28 mouse cellular contexts compared by ENCODE assay signal in genomic region chr7:134772867-134773590, GRCm38 (mm10).
DNase-seq lines count a peak whose midpoint lies in the region; ATAC-seq and TF ChIP-seq lines count a peak whose summit lies in the region.
"Had no signal": no experiment of that assay in that cellular context is flagged by ENCODE, and none has a peak within 500 bp of the region (broad histone marks: within the 10 kb centered on the region; RNA-seq: fewer than 3 reads in every experiment).

No protein-coding gene starts in this region.

- H3K9me3 ChIP-seq in forebrain, embryonic 15.5 days, result no peaks in the 10 kb centered on the region
- no peaks in the 10 kb centered on the region for H3K9me3 ChIP-seq in forebrain, embryonic 11.5 days (ENCODE audit: control insufficient read depth, low read length)
- no peaks in the 10 kb centered on the region for H3K9me3 ChIP-seq in intestine, embryonic 16.5 days (ENCODE audit: control insufficient read depth, low read length)
- no peaks in the 10 kb centered on the region for H3K9me3 ChIP-seq in intestine, postnatal 0 days (ENCODE audit: control insufficient read depth)
- H3K9me3 ChIP-seq: heart, embryonic 15.5 days; hindbrain, embryonic 15.5 days; midbrain, embryonic 13.5 days; stomach, embryonic 15.5 days had no signal

- no peaks in the 10 kb centered on the region for H3K27me3 ChIP-seq in forebrain, embryonic 15.5 days
- no peaks in the 10 kb centered on the region for H3K27me3 ChIP-seq in forebrain, embryonic 11.5 days (ENCODE audit: control insufficient read depth, insufficient read depth, low read length)
- no peaks in the 10 kb centered on the region for H3K27me3 ChIP-seq in intestine, embryonic 16.5 days (replicated peaks; ENCODE audit: control insufficient read depth, insufficient read depth, low read length)
- no peaks in the 10 kb centered on the region for H3K27me3 ChIP-seq in intestine, postnatal 0 days (replicated peaks; ENCODE audit: control insufficient read depth, insufficient read depth, low read length)
- H3K27me3 ChIP-seq: heart, embryonic 15.5 days; hindbrain, embryonic 15.5 days; midbrain, embryonic 13.5 days; Patski; stomach, embryonic 15.5 days had no signal

- no peak for TF ChIP-seq CTCF in intestine, postnatal 0 days (IDR thresholded peaks at IDR 0.05; ENCODE audit: low read depth)
- TF ChIP-seq CTCF in embryonic fibroblast, embryonic 13.5 days (IDR thresholded peaks at IDR 0.05; ENCODE audit: borderline replicate concordance, insufficient read depth, low read length), result no peak

- H3K9ac ChIP-seq in forebrain, embryonic 15.5 days (replicated peaks), result no peak overlapping the region
- no peak overlapping the region for H3K9ac ChIP-seq in forebrain, embryonic 11.5 days (ENCODE audit: low read length)
- no peak overlapping the region for H3K9ac ChIP-seq in intestine, embryonic 16.5 days (ENCODE audit: low read depth, low read length)
- no peak overlapping the region for H3K9ac ChIP-seq in intestine, postnatal 0 days (ENCODE audit: low read depth, low read length)
- H3K9ac ChIP-seq: heart, embryonic 15.5 days; hindbrain, embryonic 15.5 days; midbrain, embryonic 13.5 days; stomach, embryonic 15.5 days had no signal

- no peak overlapping the region for H3K4me3 ChIP-seq in forebrain, embryonic 15.5 days
- no peak overlapping the region for H3K4me3 ChIP-seq in forebrain, embryonic 11.5 days (ENCODE audit: low read depth, low read length)
- H3K4me3 ChIP-seq in intestine, embryonic 16.5 days (ENCODE audit: low read length), result no peak overlapping the region
- H3K4me3 ChIP-seq in intestine, postnatal 0 days (ENCODE audit: low read depth, low read length), result no peak overlapping the region
- no peak overlapping the region for H3K4me3 ChIP-seq in embryonic fibroblast, embryonic 13.5 days (ENCODE audit: insufficient read depth, low read length)
- H3K4me3 ChIP-seq: heart, adult 2 months; heart, embryonic 15.5 days; hindbrain, embryonic 15.5 days; left cerebral cortex, adult 2 months; midbrain, embryonic 13.5 days; stomach, embryonic 15.5 days had no signal

- WGBS in forebrain, embryonic 15.5 days, result 79% methylated on average over 15 of the region's 15 CpGs
- WGBS in forebrain, embryonic 11.5 days, result 94% methylated on average over 15 of the region's 15 CpGs
- WGBS in intestine, embryonic 16.5 days, result 78% methylated on average over 15 of the region's 15 CpGs
- 79% methylated on average over 15 of the region's 15 CpGs for whole genome bisulfite sequencing in intestine, postnatal 0 days

- no peak for TF ChIP-seq POLR2A in embryonic fibroblast, embryonic 13.5 days (IDR thresholded peaks at IDR 0.05; ENCODE audit: low read depth, low read length)

- no peak for ATAC-seq in forebrain, embryonic 15.5 days (replicated peaks)
- ATAC-seq in forebrain, embryonic 11.5 days (replicated peaks; ENCODE audit: low FRiP score), result no peak
- peak; percentile 8; the same call in 1 of the 2 replicates for ATAC-seq in intestine, embryonic 16.5 days
- no peak for ATAC-seq in intestine, postnatal 0 days
- ATAC-seq: activated CD4-positive, CD25-positive, alpha-beta regulatory T cell, adult 4 months; CD4-positive, CD25-positive, alpha-beta regulatory T cell, adult 4 months had no signal

- 0 out of 2 replicates have a peak overlapping the region, but pooled peaks have one; percentile 9 for H3K27ac ChIP-seq in forebrain, embryonic 15.5 days (replicated peaks)
- H3K27ac ChIP-seq in forebrain, embryonic 11.5 days (ENCODE audit: low read depth, low read length), result no peak overlapping the region
- H3K27ac ChIP-seq in intestine, embryonic 16.5 days (ENCODE audit: low read length), result no peak overlapping the region
- no peak overlapping the region for H3K27ac ChIP-seq in intestine, postnatal 0 days (ENCODE audit: low read depth, low read length)
- H3K27ac ChIP-seq in embryonic fibroblast, embryonic 13.5 days (ENCODE audit: insufficient read depth, low read length), result peak overlapping the region; percentile 87
- H3K27ac ChIP-seq: heart, adult 2 months; heart, embryonic 15.5 days; left cerebral cortex, adult 2 months; stomach, embryonic 15.5 days had no signal

- H3K4me2 ChIP-seq in forebrain, embryonic 15.5 days (replicated peaks), result no peak overlapping the region
- no peak overlapping the region for H3K4me2 ChIP-seq in forebrain, embryonic 11.5 days (ENCODE audit: low read depth, low read length, severe bottlenecking)
- no peak overlapping the region for H3K4me2 ChIP-seq in intestine, embryonic 16.5 days (ENCODE audit: low read depth, low read length)
- H3K4me2 ChIP-seq in intestine, postnatal 0 days (replicated peaks; ENCODE audit: low read depth), result no peak overlapping the region
- H3K4me2 ChIP-seq: heart, embryonic 15.5 days; hindbrain, embryonic 15.5 days; midbrain, embryonic 13.5 days; stomach, embryonic 15.5 days had no signal

- H3K4me1 ChIP-seq in forebrain, embryonic 15.5 days, result peaks cover 36% of the 10 kb centered on the region
- no peaks in the 10 kb centered on the region for H3K4me1 ChIP-seq in forebrain, embryonic 11.5 days (replicated peaks; ENCODE audit: control insufficient read depth, insufficient read depth, low read length)
- H3K4me1 ChIP-seq in intestine, embryonic 16.5 days (ENCODE audit: control insufficient read depth, insufficient read depth, low read length), result no peaks in the 10 kb centered on the region
- no peaks in the 10 kb centered on the region; the same call in 1 of the 2 replicates for H3K4me1 ChIP-seq in intestine, postnatal 0 days (replicated peaks; ENCODE audit: control insufficient read depth, insufficient read depth, low read length)
- H3K4me1 ChIP-seq in embryonic fibroblast, embryonic 13.5 days (ENCODE audit: control insufficient read depth, insufficient read depth, low read length), result peaks cover 23% of the 10 kb centered on the region
- H3K4me1 ChIP-seq: heart, embryonic 15.5 days; stomach, embryonic 15.5 days had no signal

- DNase-seq in forebrain, embryonic 11.5 days (ENCODE audit: low spot score), result no peak
- peak; percentile 4 for DNase-seq in lung, postnatal 14 days
- no peak for DNase-seq in lung, postnatal 25 days (ENCODE audit: low spot score)
- no peak for DNase-seq in retina, postnatal 1 day
- DNase-seq: cerebellum, adult 11-12 months; cerebellum, postnatal 25 days; embryo, embryonic 11 days; gastrocnemius, postnatal 10 days; kidney, adult 18-20 months; kidney, postnatal 14 days; layer of hippocampus, adult 9-11 months; left cerebral cortex, postnatal 4 days; liver; thymus, adult 18-20 months; thymus, postnatal 4 days had no signal

- H3K36me3 ChIP-seq in forebrain, embryonic 15.5 days, result no peaks in the 10 kb centered on the region
- H3K36me3 ChIP-seq in forebrain, embryonic 11.5 days (ENCODE audit: control insufficient read depth, insufficient read depth, low read length), result no peaks in the 10 kb centered on the region
- H3K36me3 ChIP-seq in intestine, embryonic 16.5 days (ENCODE audit: control insufficient read depth, insufficient read depth, low read length), result peaks cover 10% of the 10 kb centered on the region
- peaks cover 53% of the 10 kb centered on the region for H3K36me3 ChIP-seq in intestine, postnatal 0 days (ENCODE audit: control insufficient read depth, insufficient read depth)
- H3K36me3 ChIP-seq: hindbrain, embryonic 15.5 days; midbrain, embryonic 13.5 days had no signal

Comparison
In these comparisons a context has a peak if more than half of its experiments do, and no peak if none do; other contexts are left out.
1. H3K27ac ChIP-seq: peak in forebrain, embryonic 15.5 days (single experiment) and embryonic fibroblast, embryonic 13.5 days (single experiment); none in forebrain, embryonic 11.5 days (single experiment), intestine, embryonic 16.5 days (single experiment) and intestine, postnatal 0 days (single experiment).